Mouse (Mus musculus) heart, embryonic 10.5 days (tissue): ENCODE data around the gene Cyp1a1. TPM values are rescaled to one million over a fixed set of nuclear protein-coding genes. Genes with fewer than 3 reads are reported as not detected.

Experiments
- DNase-seq: peaks from one replicate; pipeline ENCODE4 v3.0.0-alpha.2; 2017; ENCODE audit warnings: low spot score
- H3K27ac ChIP-seq: fragments of 300-500 bp; sonication (generic); 2 replicates; pipeline ENCODE4 v1.5.1; 2016; ENCODE audit warnings: mild to moderate bottlenecking
- H3K27me3 ChIP-seq: fragments of 300-500 bp; sonication (generic); 2 replicates; pipeline ENCODE4 v1.6.1; 2016; ENCODE audit warnings: mild to moderate bottlenecking; ENCODE audit not compliant: poor library complexity, insufficient read depth, severe bottlenecking
- H3K36me3 ChIP-seq: fragments of 300-500 bp; sonication (generic); 2 replicates; pipeline ENCODE4 v1.6.1; 2016; ENCODE audit warnings: mild to moderate bottlenecking, moderate library complexity
- H3K4me1 ChIP-seq: fragments of 300-500 bp; sonication (generic); 2 replicates; pipeline ENCODE4 v1.6.1; 2016; ENCODE audit warnings: mild to moderate bottlenecking
- H3K4me3 ChIP-seq: fragments of 300-500 bp; sonication (generic); 2 replicates; pipeline ENCODE4 v1.5.1; 2016; ENCODE audit warnings: mild to moderate bottlenecking, moderate library complexity
- H3K9me3 ChIP-seq: fragments of 300-500 bp; sonication (generic); 2 replicates; pipeline ENCODE4 v1.6.1; 2016; ENCODE audit warnings: mild to moderate bottlenecking, moderate library complexity
- WGBS: fragments of 180-500 bp; shearing (Covaris S2); methylation state at CpG from one replicate; pipeline ENCODE4 v1.1.7; 2016; 5-methylcytosine and 5-hydroxymethylcytosine counted together
- polyA plus RNA-seq: library from polyadenylated mRNA; unstranded; fragments of >200 nt; fragmentation: Nextera tagmentation; extraction: Ambion mirVana; gene quantifications from 2 replicates; pipeline ENCODE4 v1.2.1, GENCODE M21; 2016

The Cyp1a1 gene
- 0.05 TPM in 1 of 2 replicates, not detected in the other for polyA plus RNA-seq

GRCm38 (mm10) chr9:57687751-57688150 lies at the start of gene Cyp1a1:
Gene Cyp1a1 (plus strand): TSS chr9:57687928.
- 81% methylated on average over 2 of the region's 2 CpGs for WGBS
- Histone ChIP-seq H3K36me3 (no peaks in the 10 kb centered on the region), H3K4me1 (no peaks in the 10 kb centered on the region), H3K4me3 (no peak within 1 kb of the TSS), H3K27ac (no peak within 1 kb of the TSS), H3K9me3 (no peaks in the 10 kb centered on the region), H3K27me3 (no peaks in the 10 kb centered on the region)
- DNase-seq = no peak

GRCm38 (mm10) chr9:57638651-57639459 lies 48.9 kb upstream of the Cyp1a1 start:
- Histone ChIP-seq H3K4me3 (peak overlapping the region; percentile 32; the same call in 1 of the 2 replicates), H3K4me1 (peaks cover 80% of the 10 kb centered on the region), H3K36me3 (peaks cover 10% of the 10 kb centered on the region; the same call in 1 of the 2 replicates), H3K27me3 (no peaks in the 10 kb centered on the region), H3K27ac (peak overlapping the region; percentile 76), H3K9me3 (no peaks in the 10 kb centered on the region)
- WGBS = 41% methylated on average over 8 of the region's 8 CpGs
- DNase-seq = no peak

- Histone ChIP-seq H3K27me3 (no peaks in the 10 kb centered on the region), H3K27ac (peak overlapping the region; percentile 75; the same call in 1 of the 2 replicates), H3K4me1 (peaks cover 81% of the 10 kb centered on the region), H3K4me3 (peak overlapping the region; percentile 38), H3K9me3 (no peaks in the 10 kb centered on the region), H3K36me3 (peaks cover 10% of the 10 kb centered on the region; the same call in 1 of the 2 replicates)
- 74% methylated on average over 5 of the region's 5 CpGs for WGBS
- no peak for DNase-seq
Observed at GRCm38 (mm10) chr9:57639661-57640328, 47.9 kb upstream of the Cyp1a1 start.

- no peaks in the 10 kb centered on the region for H3K27me3 ChIP-seq
- H3K9me3 ChIP-seq = no peaks in the 10 kb centered on the region
- H3K4me1 ChIP-seq = peaks cover 85% of the 10 kb centered on the region
- H3K27ac ChIP-seq = peak overlapping the region; percentile 75; the same call in 1 of the 2 replicates
- 16% methylated on average over 15 of the region's 15 CpGs for WGBS
- peaks cover 10% of the 10 kb centered on the region; the same call in 1 of the 2 replicates for H3K36me3 ChIP-seq
- H3K4me3 ChIP-seq = peak overlapping the region; percentile 38
- no peak for DNase-seq
Observed at GRCm38 (mm10) chr9:57640384-57640783, 47.3 kb upstream of the Cyp1a1 start.

- WGBS = 71% methylated on average over 1 of the region's 1 CpGs
- Histone ChIP-seq H3K36me3 (peaks cover 10% of the 10 kb centered on the region; the same call in 1 of the 2 replicates), H3K4me1 (peaks cover 91% of the 10 kb centered on the region), H3K27ac (peak overlapping the region; percentile 75; the same call in 1 of the 2 replicates), H3K4me3 (peak overlapping the region; percentile 38; the same call in 1 of the 2 replicates), H3K27me3 (no peaks in the 10 kb centered on the region), H3K9me3 (no peaks in the 10 kb centered on the region)
- no peak for DNase-seq
Observed at GRCm38 (mm10) chr9:57641022-57641421, 46.7 kb upstream of the Cyp1a1 start.

GRCm38 (mm10) chr9:57641775-57642550 lies 45.8 kb upstream of the Cyp1a1 start:
- no peaks in the 10 kb centered on the region for H3K27me3 ChIP-seq
- H3K4me1 ChIP-seq = peaks cover 85% of the 10 kb centered on the region
- H3K9me3 ChIP-seq = no peaks in the 10 kb centered on the region
- no peak overlapping the region for H3K4me3 ChIP-seq
- no peak for DNase-seq
- H3K36me3 ChIP-seq = peaks cover 10% of the 10 kb centered on the region; the same call in 1 of the 2 replicates
- 84% methylated on average over 13 of the region's 13 CpGs for WGBS
- peak overlapping the region; percentile 75; the same call in 1 of the 2 replicates for H3K27ac ChIP-seq

GRCm38 (mm10) chr9:57643169-57643855 lies 44.4 kb upstream of the Cyp1a1 start:
- H3K27ac ChIP-seq = peak overlapping the region; percentile 98; the same call in 1 of the 2 replicates
- no peaks in the 10 kb centered on the region for H3K9me3 ChIP-seq
- no peak for DNase-seq
- peaks cover 10% of the 10 kb centered on the region; the same call in 1 of the 2 replicates for H3K36me3 ChIP-seq
- 82% methylated on average over 9 of the region's 9 CpGs for WGBS
- H3K27me3 ChIP-seq = no peaks in the 10 kb centered on the region
- peak overlapping the region; percentile 99 for H3K4me3 ChIP-seq
- peaks cover 72% of the 10 kb centered on the region for H3K4me1 ChIP-seq

GRCm38 (mm10) chr9:57643856-57644180 lies 43.9 kb upstream of the Cyp1a1 start:
- Histone ChIP-seq H3K36me3 (peaks cover 10% of the 10 kb centered on the region; the same call in 1 of the 2 replicates), H3K9me3 (no peaks in the 10 kb centered on the region), H3K4me3 (peak overlapping the region; percentile 99), H3K27me3 (no peaks in the 10 kb centered on the region), H3K27ac (0 out of 2 replicates have a peak overlapping the region, but pooled peaks have one; percentile 98), H3K4me1 (peaks cover 67% of the 10 kb centered on the region)
- WGBS = 60% methylated on average over 7 of the region's 7 CpGs
- no peak for DNase-seq

- H3K4me3 ChIP-seq = peak overlapping the region; percentile 99
- no peaks in the 10 kb centered on the region for H3K27me3 ChIP-seq
- H3K27ac ChIP-seq = peak overlapping the region; percentile 98
- H3K36me3 ChIP-seq = peaks cover 10% of the 10 kb centered on the region; the same call in 1 of the 2 replicates
- no peak for DNase-seq
- under 1% methylated on average over 18 of the region's 18 CpGs for WGBS
- H3K9me3 ChIP-seq = no peaks in the 10 kb centered on the region
- peaks cover 60% of the 10 kb centered on the region for H3K4me1 ChIP-seq
Observed at GRCm38 (mm10) chr9:57644442-57644943, 43.2 kb upstream of the Cyp1a1 start.

GRCm38 (mm10) chr9:57644944-57645893 lies 42.5 kb upstream of the Cyp1a1 start:
- Histone ChIP-seq H3K27ac (peak overlapping the region; percentile 98), H3K27me3 (no peaks in the 10 kb centered on the region), H3K4me1 (peaks cover 53% of the 10 kb centered on the region), H3K9me3 (no peaks in the 10 kb centered on the region), H3K36me3 (peaks cover 10% of the 10 kb centered on the region; the same call in 1 of the 2 replicates), H3K4me3 (peak overlapping the region; percentile 99)
- WGBS = under 1% methylated on average over 83 of the region's 85 CpGs
- DNase-seq = peak; percentile 94

GRCm38 (mm10) chr9:57646551-57647103 lies 41.1 kb upstream of the Cyp1a1 start:
- WGBS = 73% methylated on average over 12 of the region's 12 CpGs
- Histone ChIP-seq H3K27me3 (no peaks in the 10 kb centered on the region), H3K4me1 (peaks cover 47% of the 10 kb centered on the region)

More at GRCm38 (mm10) chr9:57646551-57647103, 41.1 kb upstream of the Cyp1a1 start:
- no peak for DNase-seq
- no peak overlapping the region for H3K27ac ChIP-seq
- H3K36me3 ChIP-seq = peaks cover 8% of the 10 kb centered on the region; the same call in 1 of the 2 replicates
- H3K9me3 ChIP-seq = no peaks in the 10 kb centered on the region
- no peak overlapping the region for H3K4me3 ChIP-seq
